Mouse (Mus musculus) embryonic facial prominence, embryonic 15.5 days (tissue): ENCODE data around the gene Slc1a3. TPM values are rescaled to one million over a fixed set of nuclear protein-coding genes. Genes with fewer than 3 reads are reported as not detected.

Source experiments
- ATAC-seq: fragments of 200-750 bp; cut with Nextera tagmentation; 2 replicates; pipeline ENCODE4 v1.8.0; 2017; ENCODE audit warnings: low read depth, moderate TSS enrichment; ENCODE audit not compliant: insufficient number of reproducible peaks, low FRiP score, low TSS enrichment
- H3K27ac ChIP-seq: fragments of 300-500 bp; sonication (generic); replicated peaks from 2 replicates; pipeline ENCODE4 v1.5.1; 2015; ENCODE audit warnings: mild to moderate bottlenecking, inconsistent platforms
- H3K27me3 ChIP-seq: fragments of 300-500 bp; sonication (generic); 2 replicates; pipeline ENCODE4 v1.6.1; 2015; ENCODE audit warnings: inconsistent platforms
- H3K36me3 ChIP-seq: fragments of 300-500 bp; sonication (generic); 2 replicates; pipeline ENCODE4 v1.6.1; 2015; ENCODE audit warnings: mild to moderate bottlenecking, inconsistent platforms
- H3K4me1 ChIP-seq: fragments of 300-500 bp; sonication (generic); 2 replicates; pipeline ENCODE4 v1.6.1; 2015; ENCODE audit warnings: inconsistent platforms
- H3K4me2 ChIP-seq: fragments of 300-500 bp; sonication (generic); replicated peaks from 2 replicates; pipeline ENCODE4 v1.6.1; 2015; ENCODE audit warnings: mild to moderate bottlenecking, inconsistent platforms
- H3K4me3 ChIP-seq: fragments of 300-500 bp; sonication (generic); replicated peaks from 2 replicates; pipeline ENCODE4 v1.5.1; 2015; ENCODE audit warnings: mild to moderate bottlenecking, inconsistent platforms
- H3K9ac ChIP-seq: fragments of 300-500 bp; sonication (generic); 2 replicates; pipeline ENCODE4 v1.6.1; 2015; ENCODE audit warnings: inconsistent platforms
- H3K9me3 ChIP-seq: fragments of 300-500 bp; sonication (generic); replicated peaks from 2 replicates; pipeline ENCODE4 v1.6.1; 2016; ENCODE audit warnings: inconsistent platforms
- WGBS: fragments of 180-500 bp; shearing (Covaris S2); methylation state at CpG from one replicate; pipeline ENCODE4 v1.1.7; 2015; 5-methylcytosine and 5-hydroxymethylcytosine counted together
- polyA plus RNA-seq: library from polyadenylated mRNA; unstranded; fragments of >200 nt; fragmentation: Nextera tagmentation; extraction: Ambion mirVana; gene quantifications from 2 replicates; pipeline ENCODE4 v1.2.1, GENCODE M21; 2015

The Slc1a3 gene
- polyA plus RNA-seq, 1 experiment from 2014 or later: 38.7 TPM

DNA sequence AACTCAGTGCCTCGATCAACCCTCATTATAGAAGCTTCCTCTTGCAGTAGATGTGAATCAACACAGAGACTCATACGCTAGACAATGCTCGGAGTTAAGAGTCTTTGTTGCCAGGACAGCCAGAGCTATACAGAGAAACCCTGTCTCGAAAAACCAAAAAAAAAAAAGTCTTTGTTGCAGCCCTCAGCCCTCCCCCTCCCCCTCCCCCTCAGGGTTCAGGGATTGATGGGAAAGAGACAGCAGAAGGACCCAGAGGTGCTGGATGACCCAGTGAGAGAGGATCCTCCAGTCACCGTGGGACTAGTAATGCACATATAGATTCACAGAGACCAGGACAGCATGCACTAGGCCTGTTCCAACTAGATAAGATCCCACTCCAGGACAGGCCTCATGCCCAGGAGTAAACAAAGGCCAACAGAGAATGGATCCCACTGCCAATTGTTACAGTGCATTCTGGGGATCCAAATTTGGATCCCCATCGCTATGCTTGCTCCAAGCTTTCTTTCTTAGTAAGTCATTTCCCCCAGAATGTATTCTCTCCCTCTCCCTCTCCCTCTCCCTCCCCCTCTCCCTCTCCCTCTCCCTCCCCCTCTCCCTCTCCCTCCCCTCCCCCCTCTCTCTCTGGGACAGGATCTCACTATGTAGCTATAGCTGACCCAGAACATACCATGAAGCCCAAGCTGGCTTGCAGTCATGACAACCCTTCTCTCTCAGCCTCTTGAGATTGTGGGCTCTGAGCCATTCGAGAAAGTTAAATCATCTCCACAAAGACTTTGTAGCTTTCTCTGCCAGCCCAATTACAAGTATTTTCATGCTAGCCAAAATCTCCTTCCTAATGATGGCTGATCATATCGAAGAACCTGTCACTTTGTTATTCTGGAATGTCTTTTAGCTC is 52.2 kb downstream of the Slc1a3 start:
- Histone ChIP-seq H3K4me3 (no peak overlapping the region), H3K9ac (no peak overlapping the region), H3K4me2 (no peak overlapping the region), H3K4me1 (peaks cover 49% of the 10 kb centered on the region), H3K9me3 (no peaks in the 10 kb centered on the region), H3K36me3 (no peaks in the 10 kb centered on the region), H3K27ac (no peak overlapping the region), H3K27me3 (no peaks in the 10 kb centered on the region)
- no peak for ATAC-seq
- WGBS: 63% methylated on average over 8 of the region's 8 CpGs

DNA sequence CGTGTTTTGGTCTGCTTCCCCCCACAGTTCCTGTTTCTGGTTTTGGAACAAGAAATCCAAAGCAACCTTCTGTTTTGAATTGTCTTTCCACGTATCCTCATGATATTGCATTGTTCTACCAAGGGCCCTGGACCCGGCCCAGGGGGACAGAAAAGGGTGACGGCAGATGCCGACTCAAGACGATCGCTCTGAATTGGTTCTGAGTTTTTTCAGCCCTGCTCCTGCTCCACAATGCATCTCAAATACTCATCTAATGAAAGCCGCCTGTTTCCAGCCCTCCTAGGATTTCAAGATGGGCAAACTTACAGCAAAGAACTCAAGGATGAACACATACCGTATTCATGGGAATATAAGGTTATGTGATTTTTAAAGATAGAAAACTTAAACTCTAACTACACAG is 55.3 kb downstream of the Slc1a3 start:
- Histone ChIP-seq H3K36me3 (peaks cover 3% of the 10 kb centered on the region; the same call in 1 of the 2 replicates), H3K4me3 (peak overlapping the region; percentile 6; the same call in 1 of the 2 replicates), H3K9ac (no peak overlapping the region), H3K4me1 (peaks cover 37% of the 10 kb centered on the region), H3K4me2 (peak overlapping the region; percentile 23; the same call in 1 of the 2 replicates), H3K9me3 (no peaks in the 10 kb centered on the region), H3K27ac (peak overlapping the region; percentile 82), H3K27me3 (no peaks in the 10 kb centered on the region)
- 16% methylated on average over 9 of the region's 9 CpGs for WGBS
- peak; percentile 52; the same call in 1 of the 2 replicates for ATAC-seq

DNA sequence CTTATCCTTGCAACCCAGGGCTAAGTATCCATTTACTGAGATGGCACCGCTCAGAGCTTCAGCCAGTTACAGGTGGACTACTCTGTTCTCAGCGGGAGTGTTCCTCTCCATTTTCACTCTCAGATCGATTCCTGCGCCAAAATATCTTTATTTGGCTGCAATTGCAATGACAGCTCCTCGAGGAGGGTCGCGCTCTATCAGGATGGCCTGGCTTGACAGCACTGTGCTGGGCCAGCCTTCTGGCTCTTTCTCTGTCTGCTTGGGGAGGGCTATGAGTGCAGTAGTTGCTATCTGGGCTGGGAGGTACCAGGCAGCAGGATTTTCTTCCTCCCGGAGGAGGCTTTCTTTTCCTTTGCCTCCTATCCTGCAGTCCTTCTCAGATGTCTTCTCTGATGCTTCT is 57.9 kb downstream of the Slc1a3 start:
- H3K4me1 ChIP-seq: peaks cover 25% of the 10 kb centered on the region
- no peak overlapping the region for H3K27ac ChIP-seq
- no peak for ATAC-seq
- no peak overlapping the region for H3K4me3 ChIP-seq
- no peak overlapping the region for H3K9ac ChIP-seq
- peaks cover 3% of the 10 kb centered on the region; the same call in 1 of the 2 replicates for H3K36me3 ChIP-seq
- H3K27me3 ChIP-seq: no peaks in the 10 kb centered on the region
- H3K9me3 ChIP-seq: no peaks in the 10 kb centered on the region
- no peak overlapping the region for H3K4me2 ChIP-seq
- WGBS: 83% methylated on average over 8 of the region's 8 CpGs

DNA sequence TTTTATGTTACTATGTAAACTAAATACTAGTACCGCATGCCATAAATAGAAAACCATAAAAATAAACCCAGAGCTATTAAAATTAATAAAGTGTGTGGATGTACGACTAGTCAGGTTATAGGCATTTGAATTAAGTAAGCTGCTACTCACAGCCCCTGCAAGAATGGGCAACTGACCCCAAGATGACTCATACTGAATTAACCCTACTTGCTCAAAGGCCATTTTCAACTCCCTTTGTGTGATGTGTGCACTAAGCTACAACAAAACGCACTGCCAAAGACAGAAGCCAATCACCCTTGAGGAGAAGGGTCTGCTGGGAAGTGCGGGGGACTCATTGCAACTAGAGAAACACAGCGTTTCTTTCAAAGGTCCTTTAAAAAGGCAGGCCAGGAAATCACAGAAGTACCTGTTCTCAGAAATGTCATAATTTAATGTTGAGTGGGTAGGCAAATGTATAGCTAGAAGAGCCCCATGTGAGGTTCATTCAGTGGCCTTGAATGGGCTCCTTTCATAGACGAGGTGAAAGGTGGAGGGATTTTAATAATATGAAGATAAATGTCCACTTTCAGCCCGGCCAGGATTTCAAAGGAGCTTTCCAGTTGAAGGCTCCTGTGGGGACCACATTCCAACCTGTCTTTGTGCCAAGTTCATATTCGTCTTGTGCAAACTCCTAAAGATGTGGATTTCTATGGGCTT is 66.4 kb downstream of the Slc1a3 start:
- WGBS: 72% methylated on average over 8 of the region's 8 CpGs
- peaks cover 8% of the 10 kb centered on the region; the same call in 1 of the 2 replicates for H3K36me3 ChIP-seq
- no peak overlapping the region for H3K27ac ChIP-seq
- no peak overlapping the region for H3K9ac ChIP-seq
- H3K9me3 ChIP-seq: no peaks in the 10 kb centered on the region
- H3K4me3 ChIP-seq: no peak overlapping the region
- no peaks in the 10 kb centered on the region for H3K27me3 ChIP-seq
- H3K4me2 ChIP-seq: no peak overlapping the region
- H3K4me1 ChIP-seq: no peaks in the 10 kb centered on the region
- ATAC-seq: no peak

DNA sequence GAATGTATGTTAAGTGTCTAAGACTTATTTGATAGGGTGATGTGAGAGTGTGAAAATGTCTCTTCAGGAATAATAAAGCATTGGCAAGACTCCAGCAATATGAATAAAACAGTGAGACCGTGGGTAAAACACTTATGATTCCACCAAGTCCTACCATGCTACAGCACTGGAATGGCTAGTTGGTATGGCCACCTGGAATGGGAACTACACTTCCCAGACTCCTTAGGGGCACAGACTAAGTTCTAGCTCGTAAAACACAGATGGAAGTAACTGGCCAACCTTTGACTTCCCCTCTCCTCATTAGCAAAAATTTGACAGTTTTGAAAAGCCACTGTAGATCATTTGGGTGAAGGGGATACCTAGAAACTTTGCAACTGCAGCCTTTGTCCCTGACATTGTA is 70.7 kb downstream of the Slc1a3 start:
- no peak overlapping the region for H3K9ac ChIP-seq
- H3K4me3 ChIP-seq: no peak overlapping the region
- no peaks in the 10 kb centered on the region for H3K27me3 ChIP-seq
- H3K36me3 ChIP-seq: peaks cover 9% of the 10 kb centered on the region; the same call in 1 of the 2 replicates
- H3K4me2 ChIP-seq: no peak overlapping the region
- H3K27ac ChIP-seq: no peak overlapping the region
- no peaks in the 10 kb centered on the region for H3K9me3 ChIP-seq
- 64% methylated on average over 2 of the region's 2 CpGs for WGBS
- no peak for ATAC-seq
- H3K4me1 ChIP-seq: 0 out of 2 replicates have a peak, but pooled peaks cover 4% of the 10 kb centered on the region

DNA sequence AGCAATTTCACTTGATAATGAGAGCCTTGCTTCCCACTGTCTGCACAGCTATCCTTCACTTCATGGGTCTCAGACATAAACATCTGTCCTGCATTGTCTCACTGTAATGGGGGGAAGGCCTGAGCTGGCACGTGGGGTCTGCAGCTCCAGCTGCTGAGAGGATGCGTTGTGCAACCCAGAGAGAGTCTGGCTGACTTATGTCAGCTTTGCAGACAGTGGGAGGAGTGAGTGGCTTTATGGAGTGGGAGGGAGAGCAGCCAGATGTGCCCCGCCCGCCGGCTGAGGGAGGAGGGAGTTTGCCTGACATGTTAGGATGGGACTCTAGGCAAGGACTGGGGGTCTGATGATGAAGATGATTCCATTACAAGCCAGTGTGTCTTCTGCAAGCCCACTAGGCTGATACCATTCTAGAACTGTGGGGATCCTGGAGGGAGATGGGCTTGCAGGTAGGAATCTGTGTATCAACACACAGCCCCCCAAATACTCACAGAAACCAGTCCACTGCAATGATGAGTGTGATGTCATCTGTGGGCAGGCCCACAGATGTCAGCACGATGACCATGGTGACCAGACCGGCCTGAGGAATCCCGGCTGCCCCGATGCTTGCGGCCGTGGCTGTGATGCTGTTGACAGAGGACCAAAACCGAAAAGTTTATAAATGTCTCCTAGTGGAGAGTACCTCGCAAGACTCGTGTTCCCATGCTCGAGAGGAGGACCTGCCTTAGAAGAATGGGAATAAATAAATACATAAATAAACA is 71.8 kb downstream of the Slc1a3 start:
- peaks cover 9% of the 10 kb centered on the region; the same call in 1 of the 2 replicates for H3K36me3 ChIP-seq
- 69% methylated on average over 15 of the region's 15 CpGs for WGBS
- H3K27me3 ChIP-seq: no peaks in the 10 kb centered on the region
- H3K4me2 ChIP-seq: no peak overlapping the region
- H3K27ac ChIP-seq: peak overlapping the region; percentile 55; the same call in 1 of the 2 replicates
- 0 out of 2 replicates have a peak, but pooled peaks cover 4% of the 10 kb centered on the region for H3K4me1 ChIP-seq
- ATAC-seq: peak; percentile 87
- H3K9me3 ChIP-seq: no peaks in the 10 kb centered on the region
- no peak overlapping the region for H3K4me3 ChIP-seq
- no peak overlapping the region for H3K9ac ChIP-seq

DNA sequence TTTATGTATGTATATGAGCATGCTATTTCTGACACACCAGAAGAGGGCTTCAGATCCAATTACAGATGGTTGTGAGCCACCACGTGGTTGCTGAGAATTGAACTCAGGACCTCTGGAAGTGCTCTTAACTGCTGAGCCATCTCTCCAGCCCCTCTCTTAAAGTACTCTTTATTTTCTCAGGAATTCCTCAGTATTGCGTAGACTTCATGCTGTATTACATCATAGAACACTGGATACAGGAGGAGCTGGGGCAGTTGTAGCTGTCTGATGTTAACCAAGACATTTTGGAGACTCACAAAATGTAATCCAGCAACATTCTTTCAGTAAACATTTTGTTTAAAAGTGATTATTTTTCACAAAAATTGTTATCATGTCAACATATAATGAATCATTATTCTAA is 73.3 kb downstream of the Slc1a3 start:
- Histone ChIP-seq H3K4me1 (0 out of 2 replicates have a peak, but pooled peaks cover 7% of the 10 kb centered on the region), H3K4me2 (no peak overlapping the region), H3K36me3 (peaks cover 8% of the 10 kb centered on the region; the same call in 1 of the 2 replicates), H3K27ac (no peak overlapping the region), H3K9me3 (no peaks in the 10 kb centered on the region), H3K4me3 (no peak overlapping the region), H3K9ac (no peak overlapping the region), H3K27me3 (no peaks in the 10 kb centered on the region)
- WGBS: 72% methylated on average over 2 of the region's 2 CpGs
- ATAC-seq: no peak

DNA sequence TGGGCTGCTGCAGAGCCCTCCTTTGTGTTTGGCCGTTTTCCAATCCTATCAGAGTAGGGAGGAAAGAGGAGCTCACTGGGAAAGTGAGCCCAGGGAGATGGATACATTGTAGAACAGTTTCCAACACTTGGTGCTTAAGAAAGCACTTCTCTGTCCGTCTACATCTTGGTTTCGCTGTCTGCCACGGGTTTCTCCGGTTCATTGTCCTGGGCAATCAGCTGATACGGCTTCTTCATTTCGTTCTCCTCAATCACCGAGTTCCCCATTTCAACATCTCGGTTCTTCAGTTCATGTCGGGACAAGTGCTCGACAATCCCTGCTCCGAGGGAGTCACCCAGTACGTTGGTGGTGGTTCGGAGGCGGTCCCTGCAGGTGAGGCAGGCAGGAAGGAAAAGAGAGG is 74.6 kb downstream of the Slc1a3 start:
- H3K27ac ChIP-seq: no peak overlapping the region
- no peak for ATAC-seq
- H3K4me3 ChIP-seq: no peak overlapping the region
- H3K9me3 ChIP-seq: no peaks in the 10 kb centered on the region
- H3K36me3 ChIP-seq: peaks cover 3% of the 10 kb centered on the region; the same call in 1 of the 2 replicates
- no peak overlapping the region for H3K4me2 ChIP-seq
- no peaks in the 10 kb centered on the region for H3K27me3 ChIP-seq
- 81% methylated on average over 15 of the region's 15 CpGs for WGBS
- 0 out of 2 replicates have a peak, but pooled peaks cover 7% of the 10 kb centered on the region for H3K4me1 ChIP-seq
- H3K9ac ChIP-seq: no peak overlapping the region

DNA sequence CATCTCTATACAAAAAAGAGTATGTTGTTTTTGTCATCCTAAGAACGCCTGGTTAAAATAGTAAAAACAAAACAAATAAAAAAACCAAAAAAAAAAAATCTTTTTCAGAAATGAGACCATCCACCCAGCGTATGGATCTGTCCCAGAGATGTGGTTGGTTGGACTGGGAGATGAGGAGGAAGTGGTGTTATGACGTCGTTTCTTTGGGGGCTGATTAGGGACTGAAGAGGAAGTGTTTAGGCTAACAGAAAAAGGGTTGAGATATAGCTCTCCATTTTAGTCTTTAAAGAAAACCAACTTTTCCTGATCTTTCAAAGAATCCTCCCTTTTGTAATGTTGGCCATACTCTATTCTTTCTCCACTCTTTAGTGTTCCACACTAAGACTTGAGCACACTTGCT is 75.8 kb downstream of the Slc1a3 start:
- ATAC-seq: no peak

DNA sequence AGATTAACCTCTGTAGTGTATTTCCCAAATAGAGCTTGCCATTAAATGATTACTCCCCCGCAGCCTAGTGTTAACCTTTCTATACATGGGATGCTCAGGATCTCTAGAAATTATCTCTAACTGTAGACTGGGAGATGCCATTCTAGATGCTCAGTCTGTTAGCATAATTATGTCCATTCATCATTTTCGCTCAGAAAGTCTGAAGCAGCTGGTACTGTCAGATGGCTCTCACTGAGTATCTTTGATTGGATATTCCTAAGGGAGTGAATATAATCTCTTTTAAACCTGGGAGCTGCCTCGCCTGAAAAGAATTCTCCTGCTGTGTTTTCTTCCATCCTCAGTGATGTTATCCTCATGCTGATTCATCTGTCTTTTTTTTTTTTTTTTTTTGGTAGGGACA is 76.2 kb downstream of the Slc1a3 start:
- Histone ChIP-seq H3K4me2 (no peak overlapping the region), H3K27me3 (no peaks in the 10 kb centered on the region), H3K9ac (no peak overlapping the region), H3K9me3 (no peaks in the 10 kb centered on the region), H3K27ac (no peak overlapping the region), H3K4me1 (peaks cover 11% of the 10 kb centered on the region; the same call in 1 of the 2 replicates), H3K36me3 (peaks cover 3% of the 10 kb centered on the region; the same call in 1 of the 2 replicates), H3K4me3 (no peak overlapping the region)
- 67% methylated on average over 3 of the region's 3 CpGs for WGBS
- no peak for ATAC-seq

More for the DNA sequence above, 75.8 kb downstream of the Slc1a3 start:
- Histone ChIP-seq H3K27ac (no peak overlapping the region), H3K9ac (no peak overlapping the region), H3K27me3 (no peaks in the 10 kb centered on the region), H3K4me2 (no peak overlapping the region), H3K4me1 (0 out of 2 replicates have a peak, but pooled peaks cover 7% of the 10 kb centered on the region), H3K36me3 (peaks cover 3% of the 10 kb centered on the region; the same call in 1 of the 2 replicates), H3K9me3 (no peaks in the 10 kb centered on the region), H3K4me3 (no peak overlapping the region)
- 77% methylated on average over 4 of the region's 4 CpGs for WGBS
